Mouse (Mus musculus) hindlimb bud, embryonic 11.5 days (tissue): ENCODE data around the gene Akr1a1.
"Not testable (repeated sequence)": the region's sequence is repeated elsewhere in the genome, so short reads cannot be mapped to it uniquely, and the experiment has no call there.

Experiments
- DNase-seq: peaks from one replicate; pipeline ENCODE4 v3.0.0-alpha.2; 2012; ENCODE audit warnings: low read depth, low spot score; ENCODE audit errors: extremely low spot score

Gene Akr1a1

DNA sequence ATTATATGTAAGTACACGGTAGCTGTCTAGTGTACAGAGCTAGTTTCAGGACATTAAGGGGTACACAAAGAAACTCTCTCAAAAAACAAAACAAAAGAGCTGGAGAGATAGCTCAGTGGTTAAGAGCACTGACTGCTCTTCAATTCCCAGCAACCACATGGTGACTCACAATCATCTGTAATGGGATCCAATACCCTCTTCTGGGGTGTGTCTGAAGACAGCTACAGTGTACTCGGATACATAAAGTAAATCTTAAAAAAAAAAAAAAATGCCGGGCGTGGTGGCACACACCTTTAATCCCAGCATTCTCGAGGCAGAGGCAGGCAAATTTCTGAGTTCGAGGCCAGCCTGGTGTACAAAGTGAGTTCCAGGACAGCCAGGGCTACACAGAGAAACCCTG, 8.4 kb upstream of the Akr1a1 start:
- not testable (repeated sequence) for DNase-seq

DNA sequence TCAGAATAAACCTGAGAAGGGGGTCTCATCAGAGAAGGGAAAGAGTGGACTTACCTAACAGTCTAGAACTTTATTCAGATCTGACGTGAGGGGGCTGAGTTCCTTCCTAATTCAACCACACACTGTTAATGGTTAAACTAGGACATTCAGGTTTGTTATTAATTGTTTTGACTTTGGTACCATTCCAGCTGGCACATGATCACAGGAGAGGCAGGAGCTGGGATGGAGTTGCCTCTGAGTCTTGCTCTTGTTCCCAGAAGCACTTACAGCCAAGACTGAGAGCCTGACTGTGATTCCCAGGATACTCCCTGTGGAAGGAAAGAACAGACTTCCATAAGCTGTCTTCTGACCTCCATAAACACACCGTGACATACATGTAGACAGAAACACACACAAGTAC, 8.0 kb upstream of the Akr1a1 start:
- no peak for DNase-seq

- DNase-seq = no peak
Observed at GRCm38 (mm10) chr4:116657971-116658370, 6.5 kb upstream of the Akr1a1 start.

GRCm38 (mm10) chr4:116655658-116656057, 4.2 kb upstream of the Akr1a1 start:
- DNase-seq = no peak

GRCm38 (mm10) chr4:116655100-116655499, 3.6 kb upstream of the Akr1a1 start:
- DNase-seq = no peak

DNA sequence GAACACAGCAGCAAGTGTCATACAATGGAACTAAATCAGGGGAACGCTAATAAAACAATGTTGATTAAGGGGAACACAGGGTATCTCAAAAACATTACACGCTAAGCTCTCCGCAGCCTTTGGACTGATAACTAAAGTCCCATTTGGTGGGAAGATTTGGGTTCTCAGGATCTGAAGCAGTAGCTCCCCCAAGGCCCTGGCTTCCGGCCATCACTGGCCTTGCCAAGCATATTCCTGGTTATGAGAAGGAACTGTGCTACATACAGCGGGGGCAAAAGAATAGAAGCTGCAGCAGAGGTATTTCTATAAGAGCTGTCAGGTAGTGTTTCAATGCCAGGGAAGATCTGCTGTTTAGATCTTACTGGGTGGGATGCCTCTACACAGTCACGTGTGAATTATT, 1.7 kb upstream of the Akr1a1 start:
- no peak for DNase-seq

- DNase-seq = no peak
Observed at GRCm38 (mm10) chr4:116651797-116652135, 286 bp upstream of the Akr1a1 start.

DNA sequence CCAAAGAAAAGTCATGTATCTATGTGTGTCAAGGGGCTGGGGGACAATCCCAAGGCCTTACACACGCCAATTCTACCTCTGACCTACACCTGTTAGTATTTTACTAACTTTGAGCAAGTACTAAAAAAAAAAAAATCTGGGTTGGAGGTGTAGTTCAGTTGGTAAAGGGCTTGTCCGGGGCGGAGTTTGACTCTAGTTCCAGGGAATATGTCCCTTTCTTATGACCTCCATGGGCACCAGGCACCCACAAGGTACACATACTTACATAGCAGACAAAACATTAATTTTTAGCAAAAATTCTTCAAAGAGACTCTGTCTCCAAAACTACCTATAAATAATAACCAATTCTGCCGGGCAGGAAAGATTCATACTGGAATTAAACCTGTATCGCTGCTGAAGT, 1.1 kb downstream of the Akr1a1 start:
- no peak for DNase-seq

DNA sequence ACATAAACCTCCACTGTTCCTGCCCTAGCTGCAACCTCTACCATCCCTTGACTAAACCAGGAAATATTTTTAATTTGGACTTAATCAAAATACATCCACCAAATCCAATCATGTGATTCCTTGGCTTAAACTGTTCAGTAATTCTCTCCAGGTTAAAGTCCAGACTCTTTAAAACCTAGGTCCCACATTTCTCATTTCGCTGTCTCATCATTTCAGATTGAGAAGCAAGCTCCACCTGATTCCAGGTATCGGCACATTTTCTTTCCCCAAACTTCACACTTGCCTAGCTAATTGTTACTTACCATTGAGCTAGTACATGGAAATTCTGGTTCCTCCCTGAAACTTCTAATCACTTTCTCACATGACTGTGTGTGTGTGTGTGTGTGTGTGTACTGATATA, 2.1 kb downstream of the Akr1a1 start:
- no peak for DNase-seq

- DNase-seq = no peak
Observed at GRCm38 (mm10) chr4:116645624-116646023, 5.9 kb downstream of the Akr1a1 start.

GRCm38 (mm10) chr4:116644326-116644725, 7.2 kb downstream of the Akr1a1 start:
- DNase-seq = no peak

DNA sequence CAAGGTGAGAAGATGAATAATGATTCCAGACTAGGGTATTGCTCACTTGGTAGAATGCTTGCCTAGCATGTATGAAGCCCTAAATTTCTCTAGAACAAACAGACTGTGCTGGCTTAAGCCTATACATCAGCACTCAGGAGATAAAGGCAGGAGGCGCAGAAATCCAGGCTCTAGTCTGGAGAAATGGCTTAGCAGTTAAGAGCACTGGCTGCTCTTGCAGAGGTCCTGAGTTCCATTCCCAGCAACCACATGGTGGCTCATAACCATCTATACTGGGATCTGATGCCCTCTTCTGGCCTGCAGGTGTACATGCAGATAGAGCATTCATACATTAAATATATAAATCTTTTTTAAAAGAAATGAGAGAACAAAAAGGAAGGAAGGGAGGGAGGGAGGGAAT, 9.4 kb downstream of the Akr1a1 start:
- DNase-seq = no peak

DNA sequence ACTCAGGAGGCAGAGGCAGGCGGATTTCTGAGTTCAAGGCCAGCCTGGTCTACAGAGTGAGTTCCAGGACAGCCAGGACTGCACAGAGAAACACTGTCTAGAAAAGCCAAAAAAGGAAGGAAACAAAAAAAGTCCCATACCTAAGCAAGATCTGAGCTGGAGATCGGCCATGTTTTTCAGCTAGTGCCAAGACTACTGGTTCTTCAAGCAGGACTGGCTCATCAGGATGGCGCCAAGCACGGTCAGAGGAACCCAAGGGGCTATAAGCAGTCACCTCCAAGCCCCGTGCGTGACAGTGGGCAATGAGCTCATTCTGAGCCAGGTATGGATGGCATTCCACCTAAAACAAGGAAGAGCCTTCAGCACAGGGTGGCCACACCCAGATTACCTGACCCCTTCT, 12.7 kb downstream of the Akr1a1 start:
- DNase-seq = no peak

DNA sequence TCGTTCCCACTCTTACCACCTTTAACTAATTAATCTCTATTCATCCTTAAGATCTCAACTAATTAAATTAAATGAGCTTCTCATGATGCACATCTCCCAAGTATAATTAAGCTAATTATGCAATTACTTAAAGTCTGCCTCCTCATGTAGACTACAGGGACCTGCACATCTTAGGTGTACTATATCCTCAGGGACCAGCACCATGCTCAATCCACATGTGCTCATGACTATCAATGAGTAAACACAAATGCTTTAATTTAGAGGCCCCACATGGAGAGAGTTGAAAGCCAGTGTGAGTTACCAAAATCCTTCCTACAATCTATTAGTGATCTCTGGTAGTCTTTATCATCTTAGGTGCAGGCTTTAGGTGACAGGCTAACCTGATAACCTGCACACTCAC, 16.3 kb downstream of the Akr1a1 start:
- no peak for DNase-seq

DNA sequence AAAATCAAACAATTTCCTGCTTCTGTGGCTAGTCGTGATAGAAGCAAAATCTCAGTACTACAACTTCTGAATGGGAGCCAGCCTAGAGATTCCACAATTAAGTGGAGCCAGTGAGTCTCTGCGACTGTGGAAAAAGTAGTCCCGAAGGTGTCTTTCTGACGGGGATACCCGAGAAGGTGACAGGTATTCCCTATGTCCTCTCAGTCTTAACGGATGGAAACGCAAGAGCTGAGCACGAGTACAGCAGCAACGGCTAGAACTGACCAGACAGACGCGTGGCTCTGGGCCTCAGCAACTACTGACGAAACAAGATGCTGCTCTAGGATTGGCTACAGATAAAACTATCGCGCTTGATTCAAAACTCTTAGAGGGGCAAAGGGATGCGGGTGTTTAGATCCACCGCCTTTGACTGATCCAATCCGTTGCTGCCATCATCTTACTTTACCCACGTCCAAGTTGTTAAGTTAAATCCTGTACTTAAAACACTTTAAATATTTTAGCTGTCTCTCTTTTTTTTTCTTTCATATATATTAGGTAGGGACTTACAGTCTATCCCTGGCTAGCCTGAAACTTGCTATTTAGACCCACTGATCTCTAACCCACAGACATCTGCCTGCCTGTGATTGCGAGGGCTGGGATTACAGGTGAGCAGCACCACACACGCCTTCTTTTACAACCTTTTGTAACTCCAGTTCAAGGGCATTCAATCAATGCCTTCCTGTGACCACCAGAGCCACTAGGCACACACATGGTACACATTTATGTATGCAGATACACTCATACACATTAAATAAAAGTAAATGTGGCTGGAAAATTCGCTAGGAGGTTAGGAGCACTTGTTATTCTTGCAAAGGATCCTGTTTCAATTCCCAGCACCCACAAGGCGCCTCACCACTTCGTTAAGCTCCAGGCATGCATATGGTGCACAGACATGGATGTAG, 23.5 kb downstream of the Akr1a1 start, which contains the start of gene Nasp:
Gene Nasp (minus strand): TSS at position 220 of the 941 bp plus-strand sequence.
- DNase-seq = peak; percentile 87

- peak; percentile 93 for DNase-seq
Observed at GRCm38 (mm10) chr4:116627359-116627716, 24.1 kb downstream of the Akr1a1 start.

DNA sequence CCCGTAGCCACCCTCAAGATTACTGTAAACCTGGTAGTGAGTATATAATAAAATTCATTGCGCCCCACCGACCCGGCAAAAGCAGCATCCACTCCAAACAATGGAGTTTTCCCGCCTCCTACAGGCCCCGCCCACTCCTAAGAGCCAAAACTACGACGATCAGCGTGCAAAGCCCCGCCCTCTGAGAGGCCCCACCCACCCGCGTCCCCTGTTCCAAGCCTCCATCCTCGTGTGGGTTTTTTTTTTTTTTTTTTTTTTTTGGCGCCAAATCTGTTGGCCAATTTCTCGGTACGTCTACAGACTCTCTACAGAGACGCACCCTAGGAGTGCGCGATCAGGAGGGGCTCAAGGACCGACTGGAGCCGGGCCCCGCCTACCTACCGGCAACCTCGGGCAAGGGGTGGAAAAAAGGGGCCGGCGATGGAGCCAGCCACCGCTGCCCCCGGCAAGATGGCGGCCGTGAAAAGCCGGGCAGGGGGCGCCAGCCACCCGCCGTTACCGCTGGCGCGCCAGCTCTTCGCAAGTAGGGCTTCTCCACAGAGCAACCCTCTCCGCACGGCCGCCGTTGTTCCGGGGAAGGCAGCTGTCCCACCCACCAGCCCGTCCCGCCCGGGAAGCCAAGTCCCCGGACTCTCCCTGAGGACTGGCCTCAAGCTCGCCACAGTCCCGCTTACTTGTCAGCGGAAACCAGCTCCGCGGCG, 24.7 kb downstream of the Akr1a1 start:
- DNase-seq = peak; percentile 89

DNA sequence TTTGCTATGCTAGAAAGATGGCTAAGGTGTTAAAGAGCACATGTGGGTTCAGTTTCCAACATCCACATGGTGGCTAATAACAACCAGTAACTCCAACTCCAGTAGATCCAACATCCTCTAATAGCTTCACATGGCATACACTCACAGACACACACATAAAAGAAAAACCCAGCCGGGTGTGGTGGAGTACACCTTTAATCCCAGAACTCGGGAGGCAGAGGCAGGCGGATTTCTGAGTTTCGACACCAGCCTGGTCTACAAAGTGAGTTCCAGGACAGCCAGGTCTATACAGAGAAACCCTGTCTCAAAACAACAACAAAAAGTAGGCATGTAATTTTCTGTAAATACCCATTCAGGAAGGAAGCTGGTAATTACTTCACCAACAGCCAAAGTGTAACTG, 26.6 kb downstream of the Akr1a1 start:
- DNase-seq = no peak

DNA sequence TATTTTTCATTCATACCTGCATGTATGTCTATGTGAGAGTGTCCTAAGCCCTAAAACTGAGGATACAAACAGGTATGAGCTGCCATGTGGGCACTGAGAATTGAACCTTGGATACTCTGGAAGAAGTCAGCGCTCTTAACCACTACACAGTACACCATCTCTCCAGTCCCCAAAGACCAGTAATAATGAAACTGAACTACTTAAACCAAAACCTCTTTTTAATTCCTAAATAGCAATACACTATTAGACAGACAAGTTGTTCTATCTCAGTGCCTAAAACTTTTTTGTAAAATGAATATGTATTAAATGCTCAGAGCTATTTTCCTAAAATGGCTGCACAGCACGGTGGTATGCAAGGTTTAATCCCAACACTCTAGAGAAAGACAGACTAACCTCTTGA, 36.2 kb downstream of the Akr1a1 start:
- no peak for DNase-seq

DNA sequence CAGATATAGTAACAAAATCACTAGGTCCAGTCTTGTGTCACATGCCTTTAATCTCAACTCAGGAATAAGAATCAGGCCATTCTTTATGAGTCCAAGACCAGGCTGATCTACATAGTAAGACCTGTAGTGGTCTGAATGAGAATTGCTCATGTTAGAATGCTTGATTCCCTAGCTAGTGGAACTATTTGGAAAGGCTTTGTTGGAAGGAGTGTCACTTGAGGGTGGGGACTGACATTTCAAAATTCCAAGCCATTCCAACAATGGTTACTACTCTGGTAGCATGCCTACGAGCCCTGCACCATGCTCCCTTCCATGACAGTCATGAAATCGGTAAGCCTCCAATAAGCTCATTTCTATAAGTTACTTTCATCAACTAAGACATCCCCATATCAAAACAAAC, 38.9 kb downstream of the Akr1a1 start:
- no peak for DNase-seq

DNA sequence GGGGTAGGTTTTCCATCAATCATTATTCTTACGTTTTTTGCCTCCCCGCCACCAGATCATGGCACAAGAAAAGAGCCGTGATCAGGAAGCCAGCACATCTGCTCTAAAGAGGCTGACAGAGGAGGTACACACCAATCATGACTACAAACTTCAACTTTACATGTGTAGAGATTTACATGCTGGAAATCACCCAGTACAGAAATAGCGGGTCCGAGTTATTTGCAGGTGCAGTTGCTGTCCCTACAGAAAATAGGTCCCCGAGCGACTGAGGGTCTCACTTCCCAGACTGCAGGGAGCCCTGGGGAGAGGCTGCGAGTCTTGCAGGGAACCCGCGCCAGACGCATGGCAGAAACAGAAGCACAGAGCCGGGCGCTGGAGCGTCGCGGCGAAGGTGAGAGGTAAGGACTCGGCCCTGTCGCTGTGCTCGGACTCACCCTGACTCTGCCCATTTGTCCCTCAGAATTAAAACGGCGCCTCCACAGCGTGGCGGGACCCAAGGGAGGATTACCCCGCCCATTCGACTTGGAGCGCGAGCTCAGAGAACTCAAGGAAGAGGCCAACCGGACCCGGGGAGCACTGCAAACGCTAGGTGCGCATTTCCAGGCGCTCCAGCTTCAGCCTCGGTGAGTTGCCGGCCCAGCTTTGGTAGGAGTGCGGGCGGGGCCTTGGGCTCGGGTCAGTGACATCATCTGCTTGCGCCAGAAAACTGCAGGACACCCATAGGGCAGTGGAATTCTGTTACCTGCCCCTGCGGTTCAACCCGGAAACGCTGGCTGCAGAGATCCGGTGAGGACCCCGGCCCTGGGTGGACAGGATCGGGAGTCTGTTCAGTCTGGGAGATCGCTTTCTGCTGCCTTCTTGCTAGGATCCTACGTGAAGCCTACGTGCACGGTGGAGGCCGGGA, 54.2 kb downstream of the Akr1a1 start:
- DNase-seq = peak; percentile 79
